Mouse (Mus musculus) hindbrain, postnatal 0 days (tissue): ENCODE measurements around the gene Zfp184. TPM values are rescaled to one million over a fixed set of nuclear protein-coding genes. Genes with fewer than 3 reads are reported as not detected.

ENCODE experiments used
- ATAC-seq: fragments of 200-750 bp; cut with Nextera tagmentation; 2 replicates; pipeline ENCODE4 v1.8.0; 2017; ENCODE audit warnings: mild to moderate bottlenecking, moderate TSS enrichment, moderate library complexity
- DNase-seq: peaks from one replicate; pipeline ENCODE4 v3.0.0-alpha.2; 2015; ENCODE audit warnings: low spot score
- H3K27ac ChIP-seq: fragments of 300-500 bp; sonication (generic); 2 replicates; pipeline ENCODE4 v1.5.1; 2014; ENCODE audit warnings: mild to moderate bottlenecking
- H3K27me3 ChIP-seq: fragments of 300-500 bp; sonication (generic); 2 replicates; pipeline ENCODE4 v1.6.1; 2014; ENCODE audit warnings: low read length, mixed read lengths; ENCODE audit not compliant: insufficient read depth
- H3K36me3 ChIP-seq: fragments of 300-500 bp; sonication (generic); 2 replicates; pipeline ENCODE4 v1.6.1; 2014; ENCODE audit warnings: low read length, mixed read lengths; ENCODE audit not compliant: insufficient read depth
- H3K4me1 ChIP-seq: fragments of 300-500 bp; sonication (generic); 2 replicates; pipeline ENCODE4 v1.6.1; 2014; ENCODE audit warnings: antibody characterized with exemption, low read length, mixed read lengths; ENCODE audit not compliant: insufficient read depth
- H3K4me2 ChIP-seq: fragments of 300-500 bp; sonication (generic); 2 replicates; pipeline ENCODE4 v1.6.1; 2014; ENCODE audit warnings: low read depth, mild to moderate bottlenecking, low read length, moderate library complexity, mixed read lengths
- H3K4me3 ChIP-seq: fragments of 300-500 bp; sonication (generic); 2 replicates; pipeline ENCODE4 v1.5.1; 2014; ENCODE audit warnings: low read length
- H3K9ac ChIP-seq: fragments of 300-500 bp; sonication (generic); replicated peaks from 2 replicates; pipeline ENCODE4 v1.6.1; 2014; ENCODE audit warnings: mild to moderate bottlenecking, low read length, moderate library complexity, mixed read lengths
- H3K9me3 ChIP-seq: fragments of 300-500 bp; sonication (generic); 2 replicates; pipeline ENCODE4 v1.6.1; 2016; ENCODE audit warnings: low read length, mixed read lengths
- CTCF ChIP-seq: IDR thresholded peaks from 2 replicates; pipeline ENCODE4 v1.5.1; 2016; ENCODE audit warnings: antibody characterized with exemption, control low read depth, low read depth
- WGBS: fragments of 180-500 bp; shearing (Covaris S2); extraction: QIAGEN DNeasy Blood & Tissue Kit; methylation state at CpG from one replicate; pipeline ENCODE4 v1.1.7; 2014; 5-methylcytosine and 5-hydroxymethylcytosine counted together
- polyA plus RNA-seq: library from polyadenylated mRNA; unstranded; fragments of >200 nt; fragmentation: Nextera tagmentation; extraction: Ambion mirVana; gene quantifications from 2 replicates; pipeline ENCODE4 v1.2.1, GENCODE M21; 2015
- total RNA-seq: library from RNA; depleted of rRNA; stranded (reverse); fragments of >200 nt; gene quantifications from 2 replicates; pipeline ENCODE4 v1.2.3, GENCODE M21; 2014

Zfp184 gene
- total and polyA plus RNA-seq, 2 experiments from 2014 or later = 9.3 to 9.6 TPM

GRCm38 (mm10) chr13:21915487-21915886, 29.4 kb upstream of the Zfp184 start:
- no peak for TF ChIP-seq CTCF
- no peaks in the 10 kb centered on the region for H3K9me3 ChIP-seq
- DNase-seq (no peak), ATAC-seq (no peak)
- no peaks in the 10 kb centered on the region for H3K4me1 ChIP-seq
- 59% methylated on average over 5 of the region's 5 CpGs for WGBS
- H3K27ac ChIP-seq = no peak overlapping the region
- H3K9ac ChIP-seq = no peak overlapping the region
- H3K36me3 ChIP-seq = no peaks in the 10 kb centered on the region
- H3K4me2 ChIP-seq = no peak overlapping the region
- peaks cover 29% of the 10 kb centered on the region for H3K27me3 ChIP-seq
- no peak overlapping the region for H3K4me3 ChIP-seq

- TF ChIP-seq CTCF = no peak
- Histone ChIP-seq H3K36me3 (no peaks in the 10 kb centered on the region), H3K4me1 (no peaks in the 10 kb centered on the region), H3K4me3 (no peak overlapping the region), H3K27ac (no peak overlapping the region), H3K9me3 (no peaks in the 10 kb centered on the region), H3K4me2 (no peak overlapping the region), H3K27me3 (peaks cover 29% of the 10 kb centered on the region), H3K9ac (no peak overlapping the region)
- ATAC-seq (no peak), DNase-seq (no peak)
- WGBS = 41% methylated on average over 6 of the region's 6 CpGs
Observed at GRCm38 (mm10) chr13:21916056-21916455, 28.8 kb upstream of the Zfp184 start.

GRCm38 (mm10) chr13:21917040-21917439, 27.9 kb upstream of the Zfp184 start:
- Histone ChIP-seq H3K4me1 (no peaks in the 10 kb centered on the region), H3K36me3 (no peaks in the 10 kb centered on the region), H3K27me3 (peaks cover 29% of the 10 kb centered on the region), H3K27ac (no peak overlapping the region), H3K4me3 (no peak overlapping the region), H3K9ac (no peak overlapping the region), H3K4me2 (0 out of 2 replicates have a peak overlapping the region, but pooled peaks have one; percentile 59), H3K9me3 (no peaks in the 10 kb centered on the region)
- TF ChIP-seq CTCF = no peak
- DNase-seq = no peak
- 10% methylated on average over 13 of the region's 13 CpGs for WGBS
- no peak for ATAC-seq

DNA sequence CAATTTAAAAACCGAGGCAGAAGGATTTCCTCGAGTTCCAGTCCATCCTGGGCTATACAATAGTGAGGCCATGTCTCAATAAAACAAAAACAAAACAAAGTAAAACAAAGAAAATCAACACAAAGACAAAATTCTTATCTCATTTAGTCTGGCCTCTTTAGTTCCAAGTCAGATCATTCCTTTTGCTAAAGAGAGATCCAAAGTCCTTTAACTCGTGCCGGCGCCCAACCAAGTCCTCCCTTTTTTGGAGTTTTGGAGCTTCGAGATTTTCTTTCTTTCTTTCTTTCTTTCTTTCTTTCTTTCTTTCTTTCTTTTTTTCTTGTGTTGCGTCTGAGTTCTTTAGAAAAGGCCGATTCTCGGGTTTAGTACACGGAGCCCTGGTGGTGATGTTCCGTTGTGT, 27.4 kb upstream of the Zfp184 start:
- no peak overlapping the region for H3K27ac ChIP-seq
- H3K36me3 ChIP-seq = no peaks in the 10 kb centered on the region
- TF ChIP-seq CTCF = no peak
- H3K9ac ChIP-seq = no peak overlapping the region
- 6% methylated on average over 11 of the region's 11 CpGs for WGBS
- no peaks in the 10 kb centered on the region for H3K4me1 ChIP-seq
- no peak for DNase-seq
- H3K4me2 ChIP-seq = peak overlapping the region; percentile 59; the same call in 1 of the 2 replicates
- peaks cover 29% of the 10 kb centered on the region for H3K27me3 ChIP-seq
- H3K4me3 ChIP-seq = no peak overlapping the region; the same call in 1 of the 2 replicates
- no peak for ATAC-seq
- H3K9me3 ChIP-seq = no peaks in the 10 kb centered on the region

- Histone ChIP-seq H3K9me3 (no peaks in the 10 kb centered on the region), H3K36me3 (no peaks in the 10 kb centered on the region), H3K27ac (no peak overlapping the region), H3K27me3 (peaks cover 29% of the 10 kb centered on the region), H3K9ac (no peak overlapping the region), H3K4me1 (no peaks in the 10 kb centered on the region), H3K4me2 (peak overlapping the region; percentile 59), H3K4me3 (peak overlapping the region; percentile 27)
- ATAC-seq = no peak
- 1% methylated on average over 16 of the region's 16 CpGs for WGBS
- no peak for TF ChIP-seq CTCF
- DNase-seq = no peak
Observed at GRCm38 (mm10) chr13:21917992-21918391, 26.9 kb upstream of the Zfp184 start.

DNA sequence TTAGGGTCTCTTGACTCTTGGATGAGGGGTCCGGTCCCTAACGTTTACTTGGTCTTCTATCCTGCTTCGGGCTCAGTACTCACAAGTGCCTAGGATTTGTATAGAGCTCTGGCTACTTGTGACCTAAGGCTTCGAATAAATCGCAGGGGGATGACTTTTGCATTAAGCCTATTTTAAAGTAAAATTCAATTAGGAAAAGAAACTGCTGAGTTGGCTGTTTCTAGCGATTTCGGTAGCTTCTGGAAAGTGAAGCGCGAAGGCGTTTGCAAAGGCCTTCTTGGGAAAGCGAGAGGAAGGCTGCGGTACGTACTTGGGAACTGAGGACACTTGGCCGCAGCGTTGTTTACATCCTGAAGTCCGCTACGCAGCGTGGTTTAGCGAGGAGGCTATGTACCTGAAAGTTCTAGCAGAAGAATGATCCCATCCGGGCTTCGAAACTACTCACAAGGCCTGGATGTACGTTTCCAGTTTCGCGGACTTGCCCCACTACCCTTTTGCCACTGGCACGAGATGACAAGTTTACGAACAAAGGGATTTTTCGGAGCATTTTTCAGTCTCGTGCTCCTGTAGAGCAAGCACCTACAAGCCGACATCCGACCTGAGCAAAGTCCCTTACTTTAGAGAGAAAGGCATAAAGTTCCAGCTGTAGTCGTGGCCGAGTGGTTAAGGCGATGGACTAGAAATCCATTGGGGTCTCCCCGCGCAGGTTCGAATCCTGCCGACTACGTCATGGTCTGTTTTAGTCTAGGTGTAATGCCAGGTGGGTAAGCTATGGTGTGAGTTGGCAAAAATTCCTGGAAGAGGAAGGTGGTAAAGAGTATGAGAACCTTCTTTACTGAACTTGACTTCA, 26.1 kb upstream of the Zfp184 start:
- Histone ChIP-seq H3K9me3 (no peaks in the 10 kb centered on the region), H3K27ac (no peak overlapping the region), H3K4me1 (no peaks in the 10 kb centered on the region), H3K9ac (no peak overlapping the region), H3K36me3 (no peaks in the 10 kb centered on the region), H3K4me3 (peak overlapping the region; percentile 35), H3K27me3 (peaks cover 35% of the 10 kb centered on the region), H3K4me2 (peak overlapping the region; percentile 59)
- TF ChIP-seq CTCF = no peak
- ATAC-seq = peak; percentile 56; the same call in 1 of the 2 replicates
- DNase-seq = peak; percentile 43
- WGBS = 2% methylated on average over 38 of the region's 38 CpGs

DNA sequence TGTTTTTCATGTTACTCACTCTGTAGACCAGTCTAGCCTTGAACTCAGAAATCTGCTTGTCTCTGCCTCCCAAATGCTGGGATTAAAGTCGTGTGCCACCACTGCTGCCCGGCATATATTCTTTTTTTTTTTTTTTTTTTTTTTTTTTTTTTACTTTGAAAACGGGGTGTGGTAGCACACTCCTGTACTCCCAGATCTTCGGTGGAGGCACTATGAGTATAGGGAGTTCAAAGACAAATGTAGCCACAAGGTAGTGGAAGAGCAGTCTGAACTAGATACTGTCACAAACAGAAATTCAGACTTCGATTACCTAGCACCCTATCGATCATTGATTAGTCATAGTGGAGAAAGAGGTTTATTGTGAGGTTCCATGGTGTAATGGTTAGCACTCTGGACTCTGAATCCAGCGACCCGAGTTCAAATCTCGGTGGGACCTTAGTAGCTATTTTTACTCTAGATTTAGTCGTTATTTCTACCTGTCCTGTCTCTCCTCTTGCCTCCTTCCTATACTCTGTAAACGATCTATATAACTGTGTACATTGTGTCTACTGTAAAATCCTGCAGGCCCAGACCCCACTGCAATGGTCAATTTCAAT, 25.0 kb upstream of the Zfp184 start:
- WGBS = 12% methylated on average over 11 of the region's 11 CpGs
- Histone ChIP-seq H3K4me3 (no peak overlapping the region), H3K4me2 (no peak overlapping the region), H3K27me3 (peaks cover 31% of the 10 kb centered on the region), H3K9ac (no peak overlapping the region), H3K4me1 (no peaks in the 10 kb centered on the region), H3K36me3 (no peaks in the 10 kb centered on the region), H3K27ac (no peak overlapping the region), H3K9me3 (no peaks in the 10 kb centered on the region)
- ATAC-seq = no peak
- no peak for DNase-seq
- TF ChIP-seq CTCF = no peak
